Mouse (Mus musculus) megakaryocyte, embryonic 14.5 days (primary cell): Measurements from ENCODE around the gene Hmgn2.

ENCODE experiments used
- FLI1 ChIP-seq: IDR thresholded peaks from 2 replicates; pipeline ENCODE4 v1.6.1; 2012; ENCODE audit warnings: low read length, inconsistent platforms, mixed read lengths
- GATA1 ChIP-seq: IDR thresholded peaks from 3 replicates; pipeline ENCODE4 v1.6.1; 2012; ENCODE audit warnings: mixed read lengths, low read length, inconsistent platforms, borderline replicate concordance

DNA sequence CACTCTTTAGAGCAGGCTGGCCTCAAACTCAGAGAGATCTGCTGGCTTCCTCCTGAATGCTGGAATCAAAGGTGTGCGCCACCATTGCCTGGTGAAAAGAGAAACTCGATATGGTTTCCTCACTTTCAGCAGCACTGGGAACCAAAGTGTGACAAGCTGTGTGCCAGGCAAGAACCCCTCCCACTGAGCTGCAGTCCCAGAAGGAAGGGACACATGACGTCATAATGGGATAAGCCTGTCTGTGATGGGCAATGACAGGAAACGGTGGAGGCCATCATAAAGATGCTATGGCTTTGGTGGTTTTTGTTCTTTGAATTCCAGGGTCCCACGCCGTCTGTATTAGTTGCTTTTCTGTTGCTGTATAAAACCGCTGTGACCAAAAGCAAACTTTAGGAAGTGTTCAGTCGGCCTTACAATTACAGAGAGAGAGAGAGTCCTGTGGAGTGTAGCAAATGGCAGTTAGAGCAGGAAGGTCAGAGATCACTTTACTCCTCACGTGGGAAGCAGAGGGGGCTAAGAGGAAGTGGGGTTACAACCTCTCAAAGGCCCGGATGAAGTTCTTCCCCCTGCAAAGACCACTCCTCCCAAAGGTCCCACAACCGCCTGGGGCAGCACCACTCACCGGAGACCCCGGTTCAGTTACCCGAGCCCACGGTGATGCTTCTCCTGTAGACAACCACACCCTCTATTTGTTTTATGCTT is 39.7 kb downstream of the Hmgn2 start:
- TF ChIP-seq GATA1: no peak
- TF ChIP-seq FLI1: no peak
